Mouse (Mus musculus) embryonic facial prominence, embryonic 15.5 days (tissue): ENCODE measurements at regions not wholly inside any gene's neighbourhood (a gene's known extent, or its start where the extent isn't known, plus 50 kb on each side); places are given as distances from the start of the nearest gene placed in this dataset.

Source experiments
- ATAC-seq: fragments of 200-750 bp; cut with Nextera tagmentation; 2 replicates; pipeline ENCODE4 v1.8.0; 2017; ENCODE audit warnings: low read depth, moderate TSS enrichment; ENCODE audit not compliant: insufficient number of reproducible peaks, low FRiP score, low TSS enrichment
- H3K27ac ChIP-seq: fragments of 300-500 bp; sonication (generic); replicated peaks from 2 replicates; pipeline ENCODE4 v1.5.1; 2015; ENCODE audit warnings: mild to moderate bottlenecking, inconsistent platforms
- H3K27me3 ChIP-seq: fragments of 300-500 bp; sonication (generic); 2 replicates; pipeline ENCODE4 v1.6.1; 2015; ENCODE audit warnings: inconsistent platforms
- H3K36me3 ChIP-seq: fragments of 300-500 bp; sonication (generic); 2 replicates; pipeline ENCODE4 v1.6.1; 2015; ENCODE audit warnings: mild to moderate bottlenecking, inconsistent platforms
- H3K4me1 ChIP-seq: fragments of 300-500 bp; sonication (generic); 2 replicates; pipeline ENCODE4 v1.6.1; 2015; ENCODE audit warnings: inconsistent platforms
- H3K4me2 ChIP-seq: fragments of 300-500 bp; sonication (generic); replicated peaks from 2 replicates; pipeline ENCODE4 v1.6.1; 2015; ENCODE audit warnings: mild to moderate bottlenecking, inconsistent platforms
- H3K4me3 ChIP-seq: fragments of 300-500 bp; sonication (generic); replicated peaks from 2 replicates; pipeline ENCODE4 v1.5.1; 2015; ENCODE audit warnings: mild to moderate bottlenecking, inconsistent platforms
- H3K9ac ChIP-seq: fragments of 300-500 bp; sonication (generic); 2 replicates; pipeline ENCODE4 v1.6.1; 2015; ENCODE audit warnings: inconsistent platforms
- H3K9me3 ChIP-seq: fragments of 300-500 bp; sonication (generic); replicated peaks from 2 replicates; pipeline ENCODE4 v1.6.1; 2016; ENCODE audit warnings: inconsistent platforms
- WGBS: fragments of 180-500 bp; shearing (Covaris S2); methylation state at CpG from one replicate; pipeline ENCODE4 v1.1.7; 2015; 5-methylcytosine and 5-hydroxymethylcytosine counted together

- H3K4me2 ChIP-seq = no peak overlapping the region
- no peak overlapping the region for H3K4me3 ChIP-seq
- H3K36me3 ChIP-seq = no peaks in the 10 kb centered on the region
- no peaks in the 10 kb centered on the region for H3K4me1 ChIP-seq
- H3K27me3 ChIP-seq = no peaks in the 10 kb centered on the region
- H3K9me3 ChIP-seq = no peaks in the 10 kb centered on the region
- WGBS = 43% methylated on average over 1 of the region's 1 CpGs
- ATAC-seq = no peak
- H3K27ac ChIP-seq = no peak overlapping the region
- H3K9ac ChIP-seq = no peak overlapping the region
Observed at GRCm38 (mm10) chr2:51387136-51387535, 238.2 kb upstream of the Rnd3 start.

DNA sequence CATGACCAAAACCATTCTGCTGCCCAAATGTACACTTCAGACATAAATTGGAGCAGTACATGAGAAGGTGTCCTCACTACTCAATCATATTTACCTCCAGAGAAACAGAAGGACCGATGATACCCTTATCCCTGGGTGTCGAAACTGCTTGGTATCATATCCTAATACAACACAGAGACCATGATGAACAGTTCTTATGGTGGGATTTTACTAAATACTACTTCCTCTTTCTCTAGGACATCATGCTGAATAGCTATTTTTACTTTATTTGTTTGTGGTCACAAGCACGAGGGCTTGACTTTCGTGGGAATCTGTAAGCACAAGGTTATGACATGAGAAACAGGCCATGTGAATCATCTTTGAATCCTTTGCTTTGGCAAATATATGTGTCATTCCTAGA is 227.7 kb upstream of the Rnd3 start:
- no peak overlapping the region for H3K4me2 ChIP-seq
- 78% methylated on average over 4 of the region's 4 CpGs for whole genome bisulfite sequencing
- no peaks in the 10 kb centered on the region for H3K9me3 ChIP-seq
- H3K27ac ChIP-seq = no peak overlapping the region
- no peak overlapping the region for H3K9ac ChIP-seq
- no peaks in the 10 kb centered on the region for H3K36me3 ChIP-seq
- no peak for ATAC-seq
- no peak overlapping the region for H3K4me3 ChIP-seq
- 0 out of 2 replicates have a peak, but pooled peaks cover 4% of the 10 kb centered on the region for H3K4me1 ChIP-seq
- no peaks in the 10 kb centered on the region for H3K27me3 ChIP-seq

GRCm38 (mm10) chr2:51374636-51375035 is 225.7 kb upstream of the Rnd3 start:
- Histone ChIP-seq H3K4me3 (no peak overlapping the region), H3K9ac (no peak overlapping the region), H3K4me2 (no peak overlapping the region), H3K36me3 (no peaks in the 10 kb centered on the region), H3K4me1 (0 out of 2 replicates have a peak, but pooled peaks cover 4% of the 10 kb centered on the region), H3K27me3 (no peaks in the 10 kb centered on the region), H3K27ac (no peak overlapping the region), H3K9me3 (no peaks in the 10 kb centered on the region)
- 86% methylated on average over 6 of the region's 6 CpGs for WGBS
- ATAC-seq = no peak

GRCm38 (mm10) chr2:51372771-51373170 is 223.9 kb upstream of the Rnd3 start:
- H3K27ac ChIP-seq = no peak overlapping the region
- 0 out of 2 replicates have a peak, but pooled peaks cover 4% of the 10 kb centered on the region for H3K4me1 ChIP-seq
- no peak overlapping the region for H3K4me2 ChIP-seq
- H3K4me3 ChIP-seq = no peak overlapping the region
- 73% methylated on average over 3 of the region's 3 CpGs for WGBS
- no peak overlapping the region for H3K9ac ChIP-seq
- H3K27me3 ChIP-seq = no peaks in the 10 kb centered on the region
- H3K9me3 ChIP-seq = no peaks in the 10 kb centered on the region
- H3K36me3 ChIP-seq = no peaks in the 10 kb centered on the region
- no peak for ATAC-seq

- no peak overlapping the region for H3K4me3 ChIP-seq
- peaks cover 19% of the 10 kb centered on the region; the same call in 1 of the 2 replicates for H3K4me1 ChIP-seq
- H3K36me3 ChIP-seq = no peaks in the 10 kb centered on the region
- 46% methylated on average over 9 of the region's 9 CpGs for WGBS
- no peak overlapping the region for H3K9ac ChIP-seq
- H3K4me2 ChIP-seq = no peak overlapping the region
- H3K9me3 ChIP-seq = no peaks in the 10 kb centered on the region
- ATAC-seq = no peak
- peak overlapping the region; percentile 61 for H3K27ac ChIP-seq
- no peaks in the 10 kb centered on the region for H3K27me3 ChIP-seq
Observed at GRCm38 (mm10) chr2:51362825-51363616, 214.1 kb upstream of the Rnd3 start.

GRCm38 (mm10) chr2:51355281-51355680 is 206.4 kb upstream of the Rnd3 start:
- Histone ChIP-seq H3K4me3 (no peak overlapping the region), H3K27ac (peak overlapping the region; percentile 29), H3K4me2 (no peak overlapping the region), H3K36me3 (no peaks in the 10 kb centered on the region), H3K27me3 (no peaks in the 10 kb centered on the region), H3K9me3 (no peaks in the 10 kb centered on the region), H3K4me1 (0 out of 2 replicates have a peak, but pooled peaks cover 5% of the 10 kb centered on the region), H3K9ac (no peak overlapping the region)
- no peak; the same call in 1 of the 2 replicates for ATAC-seq
- 25% methylated on average over 7 of the region's 7 CpGs for WGBS

- H3K4me3 ChIP-seq = no peak overlapping the region
- peak overlapping the region; percentile 29 for H3K27ac ChIP-seq
- no peak overlapping the region for H3K4me2 ChIP-seq
- H3K36me3 ChIP-seq = no peaks in the 10 kb centered on the region
- H3K9me3 ChIP-seq = no peaks in the 10 kb centered on the region
- no peak for ATAC-seq
- no peaks in the 10 kb centered on the region for H3K27me3 ChIP-seq
- WGBS = 94% methylated on average over 4 of the region's 4 CpGs
- H3K4me1 ChIP-seq = 0 out of 2 replicates have a peak, but pooled peaks cover 6% of the 10 kb centered on the region
- no peak overlapping the region for H3K9ac ChIP-seq
Observed at GRCm38 (mm10) chr2:51354800-51355199, 205.9 kb upstream of the Rnd3 start.

DNA sequence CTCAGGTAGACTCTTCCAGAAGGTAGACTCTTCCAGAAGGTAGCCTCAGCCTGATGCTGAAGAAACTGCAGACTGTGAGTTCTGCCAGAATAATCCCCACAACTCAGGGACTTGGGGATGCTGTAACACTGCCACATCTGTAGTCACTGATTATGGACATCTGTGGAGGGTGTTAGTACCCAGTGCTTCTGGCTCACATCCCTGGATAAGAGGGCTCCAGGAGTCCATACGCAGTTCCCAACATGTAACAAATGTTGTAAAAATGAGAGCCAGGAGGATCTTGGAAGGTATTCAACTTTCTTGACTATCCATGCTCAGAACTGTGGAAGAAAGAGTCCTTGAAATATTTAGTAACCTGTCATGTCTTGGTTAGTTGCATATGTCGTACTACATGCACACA is 200.7 kb upstream of the Rnd3 start:
- Histone ChIP-seq H3K9me3 (no peaks in the 10 kb centered on the region), H3K4me1 (peaks cover 6% of the 10 kb centered on the region; the same call in 1 of the 2 replicates), H3K9ac (no peak overlapping the region), H3K27me3 (no peaks in the 10 kb centered on the region), H3K36me3 (no peaks in the 10 kb centered on the region), H3K27ac (peak overlapping the region; percentile 55), H3K4me3 (no peak overlapping the region), H3K4me2 (no peak overlapping the region)
- 21% methylated on average over 2 of the region's 2 CpGs for WGBS
- no peak for ATAC-seq

DNA sequence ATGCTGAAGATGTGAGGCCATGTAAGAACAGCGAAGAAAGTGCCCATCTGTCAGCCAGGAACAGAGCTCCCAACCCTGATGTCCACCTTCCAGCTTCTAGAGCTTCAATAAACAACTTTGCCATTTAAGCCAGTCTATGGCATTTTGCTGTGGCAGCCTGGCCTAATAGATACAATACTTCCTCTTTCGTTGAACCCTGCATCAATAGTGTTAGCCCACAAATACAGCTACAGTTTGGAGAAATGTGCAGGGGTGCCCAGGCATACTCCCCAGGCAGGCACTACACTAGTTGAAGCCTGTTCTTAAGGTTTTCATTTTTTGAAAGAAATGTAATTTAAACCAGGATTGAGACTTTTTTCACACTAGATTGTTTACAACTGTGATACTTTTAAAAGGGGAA is 199.9 kb upstream of the Rnd3 start:
- no peak overlapping the region for H3K4me2 ChIP-seq
- no peaks in the 10 kb centered on the region for H3K9me3 ChIP-seq
- H3K36me3 ChIP-seq = no peaks in the 10 kb centered on the region
- no peak overlapping the region for H3K9ac ChIP-seq
- no peaks in the 10 kb centered on the region for H3K27me3 ChIP-seq
- H3K27ac ChIP-seq = no peak overlapping the region
- no peak for ATAC-seq
- H3K4me3 ChIP-seq = no peak overlapping the region
- WGBS = 62% methylated on average over 2 of the region's 2 CpGs
- peaks cover 6% of the 10 kb centered on the region; the same call in 1 of the 2 replicates for H3K4me1 ChIP-seq

- ATAC-seq = no peak
- Histone ChIP-seq H3K27me3 (no peaks in the 10 kb centered on the region), H3K4me3 (no peak overlapping the region), H3K9me3 (no peaks in the 10 kb centered on the region), H3K4me2 (no peak overlapping the region), H3K9ac (no peak overlapping the region), H3K27ac (no peak overlapping the region), H3K36me3 (no peaks in the 10 kb centered on the region), H3K4me1 (peaks cover 6% of the 10 kb centered on the region; the same call in 1 of the 2 replicates)
- 95% methylated on average over 1 of the region's 1 CpGs for WGBS
Observed at GRCm38 (mm10) chr2:51347086-51347485, 198.2 kb upstream of the Rnd3 start.

GRCm38 (mm10) chr2:51342421-51342820 is 193.5 kb upstream of the Rnd3 start:
- 44% methylated on average over 1 of the region's 1 CpGs for WGBS
- H3K4me2 ChIP-seq = no peak overlapping the region
- ATAC-seq = no peak
- no peak overlapping the region for H3K4me3 ChIP-seq
- no peaks in the 10 kb centered on the region for H3K9me3 ChIP-seq
- H3K27ac ChIP-seq = peak overlapping the region; percentile 24; the same call in 1 of the 2 replicates
- no peaks in the 10 kb centered on the region for H3K36me3 ChIP-seq
- H3K9ac ChIP-seq = no peak overlapping the region
- no peaks in the 10 kb centered on the region for H3K27me3 ChIP-seq
- no peaks in the 10 kb centered on the region for H3K4me1 ChIP-seq

- Histone ChIP-seq H3K36me3 (no peaks in the 10 kb centered on the region), H3K9ac (no peak overlapping the region), H3K4me1 (no peaks in the 10 kb centered on the region), H3K4me2 (no peak overlapping the region), H3K27me3 (no peaks in the 10 kb centered on the region), H3K9me3 (no peaks in the 10 kb centered on the region), H3K27ac (no peak overlapping the region), H3K4me3 (no peak overlapping the region)
- no peak for ATAC-seq
- WGBS = 66% methylated on average over 6 of the region's 6 CpGs
Observed at GRCm38 (mm10) chr2:51334437-51334836, 185.5 kb upstream of the Rnd3 start.
